Mouse (Mus musculus): Measurements from ENCODE around the gene U2af1l4. TPM values are rescaled to one million over a fixed set of nuclear protein-coding genes. Genes with fewer than 3 reads are reported as not detected.

U2af1l4 gene
- total RNA-seq (2012; rRNA removed), result 56.9 and 65.8 TPM in 2 replicates

GRCm38 (mm10) chr7:30563117-30563905 is at the start of gene U2af1l4, which contains the start of the genes Gm49396 and Psenen:
TSS of gene U2af1l4 (plus strand) at chr7:30563301.
TSS of gene Gm49396 (plus strand) at chr7:30563344.
TSS of gene Psenen (minus strand) at chr7:30563627.
- Histone ChIP-seq H3K9me3 (ENCODE audit: control insufficient read depth, insufficient read depth, low read depth, low read length) (no peaks in the 10 kb centered on the region), H3K36me3 (ENCODE audit: control insufficient read depth, insufficient read depth, low read length, poor library complexity, severe bottlenecking) (peaks cover 5% of the 10 kb centered on the region), H3K4me1 (ENCODE audit: control insufficient read depth in 2 of 2, insufficient read depth in 2 of 2, low read length in 2 of 2, poor library complexity in 1 of 2) (peaks cover 4 to 22% of the 10 kb centered on the region in 2 experiments; a peak in 2 of 4 replicates), H3K9ac (ENCODE audit: insufficient read depth, low read depth, low read length, poor library complexity, severe bottlenecking) (peak within 1 kb of the TSS; percentile 99), H3K4me3 (ENCODE audit: insufficient read depth in 1 of 2, low read depth in 1 of 2, low read length in 2 of 2, poor library complexity in 1 of 2, severe bottlenecking in 1 of 2) (peak within 1 kb of the TSS; percentile 97 to 99), H3K27ac (ENCODE audit: insufficient read depth, low read depth, low read length, poor library complexity, severe bottlenecking) (peak within 1 kb of the TSS; percentile 99)
- DNase-seq (ENCODE audit: low read depth, low spot score), result peak; percentile 95
- in situ Hi-C loops (cut with MboI; ENCODE audit: low sequenced_read_pairs in 2 of 2, unreplicated experiment in 2 of 2), result no loop called here
- peak; percentile 82 for TF ChIP-seq ZNF384 (IDR thresholded peaks at IDR 0.05; ENCODE audit: low read depth, low read length)
- no peak for TF ChIP-seq MAFK (IDR thresholded peaks at IDR 0.05; ENCODE audit: insufficient read depth, low read depth, low read length)
- peak; percentile 95 for TF ChIP-seq HCFC1 (IDR thresholded peaks at IDR 0.05; ENCODE audit: borderline replicate concordance, insufficient read depth, low read length)
- TF ChIP-seq CHD2 (IDR thresholded peaks at IDR 0.05; ENCODE audit: low read depth, low read length), result no peak
- no peak for TF ChIP-seq ZC3H11A (IDR thresholded peaks at IDR 0.05; ENCODE audit: borderline replicate concordance, low read depth, low read length)

GRCm38 (mm10) chr7:30515003-30515760 is 47.9 kb upstream of the U2af1l4 start:
- Histone ChIP-seq H3K36me3 (ENCODE audit: control insufficient read depth, insufficient read depth, low read length, poor library complexity, severe bottlenecking) (no peaks in the 10 kb centered on the region), H3K4me3 (ENCODE audit: insufficient read depth in 1 of 2, low read depth in 1 of 2, low read length in 2 of 2, poor library complexity in 1 of 2, severe bottlenecking in 1 of 2) (peak overlapping the region; percentile 26 to 42; a peak in 3 of 4 replicates), H3K4me1 (ENCODE audit: control insufficient read depth in 2 of 2, insufficient read depth in 2 of 2, low read length in 2 of 2, poor library complexity in 1 of 2) (peaks cover 2 to 4% of the 10 kb centered on the region in 2 experiments; a peak in 2 of 4 replicates), H3K27ac (ENCODE audit: insufficient read depth, low read depth, low read length, poor library complexity, severe bottlenecking) (no peak overlapping the region), H3K9me3 (ENCODE audit: control insufficient read depth, insufficient read depth, low read depth, low read length) (no peaks in the 10 kb centered on the region), H3K9ac (ENCODE audit: insufficient read depth, low read depth, low read length, poor library complexity, severe bottlenecking) (peak overlapping the region; percentile 9; the same call in 1 of the 2 replicates)
- TF ChIP-seq HCFC1 (IDR thresholded peaks at IDR 0.05; ENCODE audit: borderline replicate concordance, insufficient read depth, low read length), result no peak
- no peak for TF ChIP-seq MAFK (IDR thresholded peaks at IDR 0.05; ENCODE audit: insufficient read depth, low read depth, low read length)
- TF ChIP-seq ZNF384 (IDR thresholded peaks at IDR 0.05; ENCODE audit: low read depth, low read length), result no peak
- no peak for TF ChIP-seq ZC3H11A (IDR thresholded peaks at IDR 0.05; ENCODE audit: borderline replicate concordance, low read depth, low read length)
- TF ChIP-seq CHD2 (IDR thresholded peaks at IDR 0.05; ENCODE audit: low read depth, low read length), result no peak
- in situ Hi-C loops (cut with MboI; ENCODE audit: low sequenced_read_pairs in 2 of 2, unreplicated experiment in 2 of 2), result no loop called here
- peak; percentile 35 for DNase-seq (ENCODE audit: low read depth, low spot score)

DNA sequence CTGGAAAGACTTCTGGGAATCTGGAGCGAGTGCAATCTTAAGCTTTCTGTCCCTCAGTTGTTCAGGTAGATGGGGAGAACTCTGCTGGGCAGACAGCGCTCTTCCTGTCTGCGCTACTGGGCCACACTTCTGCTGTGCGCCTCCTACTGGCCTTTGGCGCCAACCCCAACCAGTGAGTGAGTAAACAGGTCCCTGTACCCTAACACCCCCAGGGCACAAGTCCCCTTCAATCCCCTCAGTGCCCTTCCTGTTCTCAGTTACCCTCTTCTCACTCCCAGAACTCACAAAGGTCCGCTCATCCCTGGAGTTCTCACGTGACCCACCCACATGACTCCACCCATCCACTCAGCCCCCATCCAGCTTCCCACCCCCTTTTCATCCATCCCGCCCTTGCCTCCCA is 44.8 kb upstream of the U2af1l4 start:
- H3K4me1 ChIP-seq (ENCODE audit: control insufficient read depth in 2 of 2, insufficient read depth in 2 of 2, low read length in 2 of 2, poor library complexity in 1 of 2), result peaks cover 2 to 4% of the 10 kb centered on the region in 2 experiments; a peak in 2 of 4 replicates
- peak overlapping the region; percentile 2 to 13; a peak in 1 of 4 replicates for H3K4me3 ChIP-seq (ENCODE audit: insufficient read depth in 1 of 2, low read depth in 1 of 2, low read length in 2 of 2, poor library complexity in 1 of 2, severe bottlenecking in 1 of 2)
- in situ Hi-C loops (cut with MboI; ENCODE audit: low sequenced_read_pairs in 2 of 2, unreplicated experiment in 2 of 2), result no loop called here
- no peak for DNase-seq (ENCODE audit: low read depth, low spot score)
- H3K36me3 ChIP-seq (ENCODE audit: control insufficient read depth, insufficient read depth, low read length, poor library complexity, severe bottlenecking), result no peaks in the 10 kb centered on the region
- H3K9me3 ChIP-seq (ENCODE audit: control insufficient read depth, insufficient read depth, low read depth, low read length), result no peaks in the 10 kb centered on the region
- no peak overlapping the region for H3K27ac ChIP-seq (ENCODE audit: insufficient read depth, low read depth, low read length, poor library complexity, severe bottlenecking)
- TF ChIP-seq HCFC1 (IDR thresholded peaks at IDR 0.05; ENCODE audit: borderline replicate concordance, insufficient read depth, low read length) (no peak), ZC3H11A (IDR thresholded peaks at IDR 0.05; ENCODE audit: borderline replicate concordance, low read depth, low read length) (no peak), CHD2 (IDR thresholded peaks at IDR 0.05; ENCODE audit: low read depth, low read length) (no peak), MAFK (IDR thresholded peaks at IDR 0.05; ENCODE audit: insufficient read depth, low read depth, low read length) (no peak), ZNF384 (IDR thresholded peaks at IDR 0.05; ENCODE audit: low read depth, low read length) (no peak)
- no peak overlapping the region for H3K9ac ChIP-seq (ENCODE audit: insufficient read depth, low read depth, low read length, poor library complexity, severe bottlenecking)

DNA sequence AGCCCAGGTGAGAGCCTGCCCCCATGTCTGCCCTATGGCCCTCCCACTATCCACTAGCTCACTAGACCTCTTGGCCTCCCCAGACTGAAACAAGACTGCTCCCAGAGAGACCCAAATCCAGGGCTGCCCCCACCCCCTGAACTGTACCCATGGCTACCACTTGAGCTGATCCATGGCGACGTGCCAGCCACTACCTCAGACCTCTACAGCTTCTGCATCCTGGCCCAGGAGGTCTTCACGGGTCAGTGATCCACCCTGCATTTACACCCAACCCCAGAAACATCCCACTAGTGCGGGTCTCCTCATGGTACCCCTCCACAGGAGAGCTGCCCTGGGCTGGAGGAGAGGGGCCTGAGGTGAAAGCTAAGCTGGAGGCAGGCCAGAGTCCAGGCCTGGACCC is 42.7 kb upstream of the U2af1l4 start:
- in situ Hi-C loops (cut with MboI; ENCODE audit: low sequenced_read_pairs in 2 of 2, unreplicated experiment in 2 of 2), result no loop called here
- no peak for DNase-seq (ENCODE audit: low read depth, low spot score)
- Histone ChIP-seq H3K4me3 (ENCODE audit: insufficient read depth in 1 of 2, low read depth in 1 of 2, low read length in 2 of 2, poor library complexity in 1 of 2, severe bottlenecking in 1 of 2) (no peak overlapping the region), H3K4me1 (ENCODE audit: control insufficient read depth in 2 of 2, insufficient read depth in 2 of 2, low read length in 2 of 2, poor library complexity in 1 of 2) (peaks cover 2 to 4% of the 10 kb centered on the region in 2 experiments; a peak in 2 of 4 replicates), H3K9ac (ENCODE audit: insufficient read depth, low read depth, low read length, poor library complexity, severe bottlenecking) (no peak overlapping the region), H3K36me3 (ENCODE audit: control insufficient read depth, insufficient read depth, low read length, poor library complexity, severe bottlenecking) (no peaks in the 10 kb centered on the region), H3K27ac (ENCODE audit: insufficient read depth, low read depth, low read length, poor library complexity, severe bottlenecking) (no peak overlapping the region), H3K9me3 (ENCODE audit: control insufficient read depth, insufficient read depth, low read depth, low read length) (no peaks in the 10 kb centered on the region)
- TF ChIP-seq HCFC1 (IDR thresholded peaks at IDR 0.05; ENCODE audit: borderline replicate concordance, insufficient read depth, low read length) (no peak), MAFK (IDR thresholded peaks at IDR 0.05; ENCODE audit: insufficient read depth, low read depth, low read length) (no peak), CHD2 (IDR thresholded peaks at IDR 0.05; ENCODE audit: low read depth, low read length) (no peak), ZC3H11A (IDR thresholded peaks at IDR 0.05; ENCODE audit: borderline replicate concordance, low read depth, low read length) (no peak), ZNF384 (IDR thresholded peaks at IDR 0.05; ENCODE audit: low read depth, low read length) (no peak)

Measured in ES-E14 (cell line).